Mouse (Mus musculus) ES-E14 (cell line): ENCODE measurements around the gene Insm1. TPM values are rescaled to one million over a fixed set of nuclear protein-coding genes. Genes with fewer than 3 reads are reported as not detected.

ENCODE experiments used
- DNase-seq: peaks from one replicate; pipeline ENCODE4 v3.0.0-alpha.2; 2013; ENCODE audit warnings: low read depth, low spot score
- H3K27ac ChIP-seq: 2 replicates; pipeline ENCODE4 v1.5.1; 2012; ENCODE audit warnings: low read depth, mild to moderate bottlenecking, low read length, moderate library complexity, mixed read lengths; ENCODE audit not compliant: poor library complexity, insufficient read depth, severe bottlenecking
- H3K36me3 ChIP-seq: 2 replicates; pipeline ENCODE4 v1.6.1; 2012; ENCODE audit warnings: mild to moderate bottlenecking, low read length, moderate library complexity, mixed read lengths; ENCODE audit not compliant: control insufficient read depth, poor library complexity, insufficient read depth, severe bottlenecking
- H3K4me1 ChIP-seq, 2 experiments: fragments of 150-350 bp in 1 of 2; sonication (generic) in 1 of 2; 2 replicates each; pipeline ENCODE4 v1.6.1; 2012; ENCODE audit warnings: low read length in 2 of 2, mild to moderate bottlenecking in 1 of 2, mixed read lengths in 1 of 2; ENCODE audit not compliant: control insufficient read depth in 2 of 2, insufficient read depth in 2 of 2, poor library complexity in 1 of 2
- H3K4me3 ChIP-seq, 2 experiments: fragments of 150-350 bp in 1 of 2; sonication (generic) in 1 of 2; 2 replicates each; pipeline ENCODE4 v1.5.1; 2012; ENCODE audit warnings: low read length in 2 of 2, low read depth in 1 of 2, mild to moderate bottlenecking in 1 of 2, mixed read lengths in 1 of 2; ENCODE audit not compliant: insufficient read depth in 1 of 2, poor library complexity in 1 of 2, severe bottlenecking in 1 of 2
- H3K9ac ChIP-seq: 2 replicates; pipeline ENCODE4 v1.6.1; 2012; ENCODE audit warnings: low read depth, mild to moderate bottlenecking, low read length, mixed read lengths; ENCODE audit not compliant: poor library complexity, insufficient read depth, severe bottlenecking
- H3K9me3 ChIP-seq: fragments of 150-350 bp; sonication (generic); 2 replicates; pipeline ENCODE4 v1.6.1; 2012; ENCODE audit warnings: low read depth, mild to moderate bottlenecking, low read length; ENCODE audit not compliant: control insufficient read depth, insufficient read depth
- CHD2 ChIP-seq: IDR thresholded peaks from 2 replicates; pipeline ENCODE4 v1.6.1; 2014; ENCODE audit warnings: mild to moderate bottlenecking, low read depth, low read length, inconsistent platforms
- HCFC1 ChIP-seq: IDR thresholded peaks from 2 replicates; pipeline ENCODE4 v1.6.1; 2012; ENCODE audit warnings: low read length, inconsistent platforms, borderline replicate concordance; ENCODE audit not compliant: insufficient read depth
- MAFK ChIP-seq: IDR thresholded peaks from 2 replicates; pipeline ENCODE4 v1.6.1; 2014; ENCODE audit warnings: mild to moderate bottlenecking, low read depth, low read length, inconsistent platforms; ENCODE audit not compliant: insufficient read depth
- ZC3H11A ChIP-seq: IDR thresholded peaks from 2 replicates; pipeline ENCODE4 v1.6.1; 2012; ENCODE audit warnings: low read depth, mild to moderate bottlenecking, inconsistent platforms, low read length, borderline replicate concordance
- ZNF384 ChIP-seq: IDR thresholded peaks from 2 replicates; pipeline ENCODE4 v1.6.1; 2012; ENCODE audit warnings: low read depth, low read length, inconsistent platforms
- in situ Hi-C, 2 experiments: fragments of 600-800 bp; cut with MboI; formaldehyde crosslinking; loops; one replicate each; pipeline ENCODE4 v1.15.1; 2025; ENCODE audit warnings: low sequenced_read_pairs in 2 of 2, inconsistent platforms in 1 of 2; ENCODE audit not compliant: unreplicated experiment in 2 of 2
- total RNA-seq: library from RNA; depleted of rRNA; stranded (reverse); fragments of 300-350 nt; gene quantifications from 2 replicates; pipeline ENCODE4 v1.2.3, GENCODE M21; 2012

The Insm1 gene
- total RNA-seq, 1 experiment = 1.4 TPM

DNA sequence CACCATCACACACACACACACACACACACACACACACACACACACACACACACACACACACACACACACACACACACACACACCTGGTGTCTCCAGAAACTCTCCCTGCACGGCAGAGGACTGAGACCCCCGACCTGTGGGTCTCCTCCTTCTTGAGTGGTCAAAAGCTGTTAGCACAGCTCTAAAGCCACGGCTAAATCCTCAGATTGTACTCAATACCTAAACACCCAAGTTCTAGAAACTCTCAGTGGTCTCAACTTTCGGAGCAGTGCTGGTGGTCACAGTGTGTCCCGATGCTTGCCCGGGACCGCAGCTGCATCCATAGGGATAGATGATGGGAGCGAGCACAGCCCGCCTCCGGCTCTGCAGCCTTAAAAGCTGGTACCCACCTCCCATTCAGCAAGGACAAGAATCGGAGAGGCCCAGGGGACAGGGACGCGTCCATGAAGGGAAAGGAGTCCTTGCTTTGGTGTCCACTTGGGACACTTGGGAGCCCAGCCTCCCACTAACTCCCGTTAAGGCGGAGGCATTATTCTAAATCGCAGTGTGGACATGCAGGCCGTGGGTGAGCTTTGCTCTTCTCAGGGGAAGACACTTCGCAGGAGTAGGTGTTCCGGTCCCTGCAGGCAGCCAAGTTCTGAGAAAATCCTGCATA, 2.7 kb upstream of the Insm1 start:
- Histone ChIP-seq H3K4me3 (no peak overlapping the region), H3K27ac (no peak overlapping the region), H3K36me3 (no peaks in the 10 kb centered on the region), H3K4me1 (peaks cover 0 to 16% of the 10 kb centered on the region in 2 experiments; a peak in 1 of 4 replicates), H3K9ac (no peak overlapping the region), H3K9me3 (no peaks in the 10 kb centered on the region)
- DNase-seq = no peak
- no peak for TF ChIP-seq CHD2
- TF ChIP-seq HCFC1 = no peak
- no peak for TF ChIP-seq ZNF384
- no peak for TF ChIP-seq ZC3H11A
- no peak for TF ChIP-seq MAFK
- in situ Hi-C loops = loop anchor here in 1 of 2 experiments (25.0 kb wide), 2 partner anchors 257 to 1818 kb away; partner anchors contain the start of gene Foxa2

DNA sequence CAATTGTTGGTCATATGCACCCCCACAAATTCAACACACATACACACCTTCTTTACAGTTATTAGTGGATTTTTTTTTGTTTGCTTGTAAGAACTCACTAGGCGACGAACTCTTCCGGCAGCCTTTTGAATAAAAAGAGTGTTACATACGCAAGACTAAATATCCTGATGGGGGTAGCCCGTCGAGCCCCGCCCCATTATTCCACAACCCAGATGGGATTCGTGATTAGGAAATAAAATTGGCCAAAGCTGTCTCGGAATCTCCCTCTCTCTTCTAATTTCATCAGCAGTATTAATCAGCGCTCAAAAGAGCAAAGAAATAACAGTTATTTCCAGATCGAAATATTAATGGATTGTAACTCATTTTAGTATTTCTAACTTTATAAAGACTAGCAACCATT, 1.9 kb upstream of the Insm1 start:
- in situ Hi-C loops = loop anchor here (5.0 to 25.0 kb wide), 4 partner anchors 257 to 1818 kb away; partner anchors contain the start of gene Foxa2 (in 1 of the 2)
- Histone ChIP-seq H3K27ac (no peak overlapping the region), H3K9ac (no peak overlapping the region), H3K4me3 (no peak overlapping the region), H3K36me3 (no peaks in the 10 kb centered on the region), H3K9me3 (no peaks in the 10 kb centered on the region), H3K4me1 (peaks cover 0 to 13% of the 10 kb centered on the region in 2 experiments; a peak in 1 of 4 replicates)
- TF ChIP-seq ZC3H11A = no peak
- TF ChIP-seq ZNF384 = no peak
- no peak for TF ChIP-seq MAFK
- no peak for TF ChIP-seq HCFC1
- TF ChIP-seq CHD2 = no peak
- DNase-seq = no peak

- Histone ChIP-seq H3K9ac (no peak overlapping the region), H3K4me1 (peaks cover 0 to 13% of the 10 kb centered on the region in 2 experiments; a peak in 1 of 4 replicates), H3K4me3 (peak overlapping the region; percentile 56 to 75; a peak in 3 of 4 replicates), H3K27ac (no peak overlapping the region), H3K36me3 (no peaks in the 10 kb centered on the region), H3K9me3 (no peaks in the 10 kb centered on the region)
- TF ChIP-seq HCFC1 (no peak), CHD2 (no peak), MAFK (no peak), ZNF384 (no peak), ZC3H11A (no peak)
- in situ Hi-C loops = loop anchor here (5.0 to 25.0 kb wide), 4 partner anchors 258 to 1817 kb away; partner anchors contain the start of gene Foxa2 (in 1 of the 2)
- DNase-seq = no peak
Measured at GRCm38 (mm10) chr2:146220591-146221075, 1.1 kb upstream of the Insm1 start.

DNA sequence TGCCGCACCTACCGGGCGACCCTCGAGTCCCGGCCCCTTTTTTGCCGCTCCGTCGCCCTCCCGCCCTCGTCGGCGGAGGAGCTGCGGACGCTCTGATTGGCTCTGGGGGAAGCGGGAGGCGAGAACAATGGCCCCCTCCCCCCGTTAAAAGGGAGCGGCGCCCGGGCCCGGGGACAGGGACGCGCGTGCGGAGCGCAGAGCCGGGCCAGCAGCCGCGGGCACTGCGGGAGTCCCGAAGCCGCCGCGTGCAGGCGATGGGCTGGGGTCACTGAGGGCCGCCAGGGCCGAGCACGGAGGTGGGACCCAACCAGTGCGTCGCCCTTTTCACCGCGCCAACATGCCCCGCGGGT, 183 bp downstream of the Insm1 start:
- in situ Hi-C loops = loop anchor here (5.0 to 25.0 kb wide), 4 partner anchors 260 to 1815 kb away; partner anchors contain the start of gene Foxa2 (in 1 of the 2)
- H3K4me3 ChIP-seq = peak overlapping the region; percentile 72 to 75
- H3K27ac ChIP-seq = no peak overlapping the region
- no peak for DNase-seq
- TF ChIP-seq CHD2 = no peak
- no peak for TF ChIP-seq ZC3H11A
- TF ChIP-seq ZNF384 = no peak
- TF ChIP-seq HCFC1 = no peak
- no peak for TF ChIP-seq MAFK
- peak overlapping the region; percentile 73 for H3K9ac ChIP-seq
- H3K4me1 ChIP-seq = peaks cover 4 to 16% of the 10 kb centered on the region in 2 experiments; a peak in 3 of 4 replicates
- H3K36me3 ChIP-seq = no peaks in the 10 kb centered on the region
- H3K9me3 ChIP-seq = no peaks in the 10 kb centered on the region
